Mouse (Mus musculus): ENCODE data around the gene Asb17.
"Not testable (repeated sequence)": the region's sequence is repeated elsewhere in the genome, so short reads cannot be mapped to it uniquely, and the experiment has no call there.

The Asb17 gene

GRCm38 (mm10) chr3:153832654-153832945, 11.4 kb upstream of the Asb17 start:
- DNase-seq = no peak

GRCm38 (mm10) chr3:153834071-153834470, 9.9 kb upstream of the Asb17 start:
- DNase-seq = no peak

- peak; percentile 47 to 56 for DNase-seq
Measured at GRCm38 (mm10) chr3:153835455-153836086, 8.4 kb upstream of the Asb17 start.

GRCm38 (mm10) chr3:153836316-153836715, 7.7 kb upstream of the Asb17 start:
- DNase-seq = no peak

GRCm38 (mm10) chr3:153837593-153837992, 6.4 kb upstream of the Asb17 start:
- no peak for DNase-seq

GRCm38 (mm10) chr3:153844757-153845156, 748 bp downstream of the Asb17 start:
- DNase-seq = no peak

GRCm38 (mm10) chr3:153845500-153845899, 1.5 kb downstream of the Asb17 start:
- no peak for DNase-seq

- no peak for DNase-seq
Measured at GRCm38 (mm10) chr3:153846109-153846508, 2.1 kb downstream of the Asb17 start.

- no peak for DNase-seq
Measured at GRCm38 (mm10) chr3:153847207-153847733, 3.3 kb downstream of the Asb17 start.

GRCm38 (mm10) chr3:153849368-153850015, 5.5 kb downstream of the Asb17 start:
- peak; percentile 34 to 54 for DNase-seq

- DNase-seq = no peak
Measured at GRCm38 (mm10) chr3:153850759-153851158, 6.8 kb downstream of the Asb17 start.

GRCm38 (mm10) chr3:153852266-153852665, 8.3 kb downstream of the Asb17 start:
- no peak for DNase-seq

- no peak for DNase-seq
Measured at GRCm38 (mm10) chr3:153858350-153859001, 14.5 kb downstream of the Asb17 start.

GRCm38 (mm10) chr3:153860392-153860791, 16.4 kb downstream of the Asb17 start:
- DNase-seq = not testable (repeated sequence)

- peak in 1 of 2 experiments; percentile 11 for DNase-seq
Measured at GRCm38 (mm10) chr3:153863816-153864215, 19.8 kb downstream of the Asb17 start.

GRCm38 (mm10) chr3:153864636-153865429, 20.8 kb downstream of the Asb17 start:
- DNase-seq = peak in 1 of 2 experiments; percentile 6

- DNase-seq = no peak
Measured at GRCm38 (mm10) chr3:153867149-153868136, 23.4 kb downstream of the Asb17 start.

GRCm38 (mm10) chr3:153871396-153871795, 27.4 kb downstream of the Asb17 start:
- no peak for DNase-seq

- no peak for DNase-seq
Measured at GRCm38 (mm10) chr3:153886296-153886695, 42.3 kb downstream of the Asb17 start.

- DNase-seq = no peak
Measured at GRCm38 (mm10) chr3:153888141-153888540, 44.1 kb downstream of the Asb17 start.

- DNase-seq = no peak
Measured at GRCm38 (mm10) chr3:153889188-153889781, 45.3 kb downstream of the Asb17 start.
